Mouse (Mus musculus) lung, adult 18-20 months (tissue): Measurements from ENCODE around the gene Fkbp1b.
A peak's percentile ranks its signal among the peaks of the same experiment; 100 is the strongest.
"Not testable (repeated sequence)": the region's sequence is repeated elsewhere in the genome, so short reads cannot be mapped to it uniquely, and the experiment has no call there.

ENCODE experiments used
- DNase-seq, 2 experiments: peaks; one replicate each; pipeline ENCODE4 v3.0.0; 2022; ENCODE audit warnings: mixed read lengths in 2 of 2

The Fkbp1b gene

GRCm38 (mm10) chr12:4842890-4843597 lies 1.7 kb upstream of the Fkbp1b start, which contains the start of gene Wdcp:
Wdcp (plus strand) TSS chr12:4843303.
- peak; percentile 94 to 95 for DNase-seq

GRCm38 (mm10) chr12:4842456-4842855 lies 1.1 kb upstream of the Fkbp1b start:
- no peak for DNase-seq

- peak; percentile 20 to 33 for DNase-seq
These were observed 650 bp downstream of the Fkbp1b start for GRCm38 (mm10) chr12:4840741-4841140.

GRCm38 (mm10) chr12:4840010-4840409 lies 1.4 kb downstream of the Fkbp1b start:
- peak in 1 of 2 experiments; percentile 38 for DNase-seq

- DNase-seq = no peak
These were observed 4.4 kb downstream of the Fkbp1b start for GRCm38 (mm10) chr12:4836959-4837358.

- DNase-seq = no peak
These were observed 14.1 kb downstream of the Fkbp1b start for GRCm38 (mm10) chr12:4827256-4827655.

GRCm38 (mm10) chr12:4817361-4818101 lies 23.9 kb downstream of the Fkbp1b start, which contains the start of gene Sf3b6:
Sf3b6 (plus strand) TSS chr12:4817544.
- DNase-seq = peak; percentile 99

- no peak for DNase-seq
These were observed 24.6 kb downstream of the Fkbp1b start for GRCm38 (mm10) chr12:4816680-4817360.

- DNase-seq = peak in 1 of 2 experiments; percentile 5
These were observed 27.8 kb downstream of the Fkbp1b start for GRCm38 (mm10) chr12:4813636-4814035.

GRCm38 (mm10) chr12:4811705-4812104 lies 29.7 kb downstream of the Fkbp1b start:
- no peak for DNase-seq

- no peak for DNase-seq
These were observed 30.4 kb downstream of the Fkbp1b start for GRCm38 (mm10) chr12:4811036-4811435.

- DNase-seq = peak in 1 of 2 experiments; percentile 18
These were observed 43.9 kb downstream of the Fkbp1b start for GRCm38 (mm10) chr12:4797471-4797870.

GRCm38 (mm10) chr12:4793718-4794117 lies 47.7 kb downstream of the Fkbp1b start:
- DNase-seq = no peak

- not testable (repeated sequence) for DNase-seq
These were observed 53.3 kb downstream of the Fkbp1b start for GRCm38 (mm10) chr12:4788128-4788527.

GRCm38 (mm10) chr12:4784466-4784865 lies 56.9 kb downstream of the Fkbp1b start:
- DNase-seq = no peak

- no peak for DNase-seq
These were observed 57.8 kb downstream of the Fkbp1b start for GRCm38 (mm10) chr12:4783598-4783997.
